Mouse (Mus musculus) testis, adult 2 months (tissue): ENCODE results near the gene Edil3. TPM values are rescaled to one million over a fixed set of nuclear protein-coding genes. Genes with fewer than 3 reads are reported as not detected.

ENCODE experiments used
- H3K27ac ChIP-seq: fragments of 200-500 bp; 2 replicates; pipeline ENCODE4 v1.5.1; 2012; ENCODE audit warnings: low read depth, low read length; ENCODE audit not compliant: control insufficient read depth, insufficient read depth
- H3K27me3 ChIP-seq: fragments of 200-500 bp; 2 replicates; pipeline ENCODE4 v1.6.1; 2012; ENCODE audit warnings: mild to moderate bottlenecking, low read length, moderate library complexity; ENCODE audit not compliant: control insufficient read depth, insufficient read depth
- H3K36me3 ChIP-seq: fragments of 200-500 bp; 2 replicates; pipeline ENCODE4 v1.6.1; 2012; ENCODE audit warnings: mild to moderate bottlenecking, low read length; ENCODE audit not compliant: control insufficient read depth, insufficient read depth
- H3K4me1 ChIP-seq: fragments of 200-500 bp; 2 replicates; pipeline ENCODE4 v1.6.1; 2012; ENCODE audit warnings: low read length; ENCODE audit not compliant: control insufficient read depth, insufficient read depth
- H3K4me3 ChIP-seq: fragments of 200-500 bp; 2 replicates; pipeline ENCODE4 v1.5.1; 2012; ENCODE audit warnings: low read depth, mild to moderate bottlenecking, low read length, moderate library complexity, mixed read lengths; ENCODE audit not compliant: control insufficient read depth
- CTCF ChIP-seq: fragments of 200-500 bp; IDR thresholded peaks from 2 replicates; pipeline ENCODE4 v1.5.1; 2012; ENCODE audit warnings: low read depth, mild to moderate bottlenecking, inconsistent platforms, low read length, moderate library complexity; ENCODE audit not compliant: control insufficient read depth, insufficient read depth, insufficient replicate concordance
- POLR2A ChIP-seq: fragments of 200-500 bp; IDR thresholded peaks from 2 replicates; pipeline ENCODE4 v1.6.1; 2012; ENCODE audit warnings: low read depth, mild to moderate bottlenecking, inconsistent platforms, low read length, moderate library complexity; ENCODE audit not compliant: control insufficient read depth
- polyA plus RNA-seq: library from polyadenylated mRNA; depleted of rRNA; stranded (reverse); fragments of >200 nt; gene quantifications from 2 replicates; pipeline ENCODE4 v1.2.3, GENCODE M21; 2012; rRNA removed

Gene Edil3
- 0.06 and 0.07 TPM in 2 replicates for polyA plus RNA-seq

GRCm38 (mm10) chr13:88821440-88822331, at the start of gene Edil3:
TSS of gene Edil3 (plus strand) at chr13:88821472.
- peaks cover 2% of the 10 kb centered on the region; the same call in 1 of the 2 replicates for H3K4me1 ChIP-seq
- no peak within 1 kb of the TSS for H3K27ac ChIP-seq
- no peaks in the 10 kb centered on the region for H3K27me3 ChIP-seq
- no peak for TF ChIP-seq CTCF
- TF ChIP-seq POLR2A, result no peak
- H3K36me3 ChIP-seq, result no peaks in the 10 kb centered on the region
- peak within 1 kb of the TSS; percentile 33 for H3K4me3 ChIP-seq

GRCm38 (mm10) chr13:88799186-88799585, 22.1 kb upstream of the Edil3 start:
- Histone ChIP-seq H3K4me3 (no peak overlapping the region), H3K4me1 (no peaks in the 10 kb centered on the region), H3K36me3 (no peaks in the 10 kb centered on the region), H3K27ac (no peak overlapping the region), H3K27me3 (no peaks in the 10 kb centered on the region)
- TF ChIP-seq POLR2A (no peak), CTCF (no peak)

GRCm38 (mm10) chr13:88801006-88801405, 20.3 kb upstream of the Edil3 start:
- TF ChIP-seq CTCF, result no peak
- no peak for TF ChIP-seq POLR2A
- no peaks in the 10 kb centered on the region for H3K4me1 ChIP-seq
- no peaks in the 10 kb centered on the region for H3K27me3 ChIP-seq
- no peaks in the 10 kb centered on the region for H3K36me3 ChIP-seq
- H3K27ac ChIP-seq, result no peak overlapping the region
- no peak overlapping the region for H3K4me3 ChIP-seq

GRCm38 (mm10) chr13:88805838-88806237, 15.4 kb upstream of the Edil3 start:
- Histone ChIP-seq H3K27ac (no peak overlapping the region), H3K4me1 (no peaks in the 10 kb centered on the region), H3K36me3 (no peaks in the 10 kb centered on the region), H3K27me3 (no peaks in the 10 kb centered on the region), H3K4me3 (no peak overlapping the region)
- TF ChIP-seq CTCF (no peak), POLR2A (no peak)

- no peak for TF ChIP-seq CTCF
- no peak for TF ChIP-seq POLR2A
- H3K36me3 ChIP-seq, result no peaks in the 10 kb centered on the region
- no peaks in the 10 kb centered on the region for H3K4me1 ChIP-seq
- no peak overlapping the region for H3K27ac ChIP-seq
- H3K27me3 ChIP-seq, result no peaks in the 10 kb centered on the region
- H3K4me3 ChIP-seq, result no peak overlapping the region
Measured at GRCm38 (mm10) chr13:88806269-88806668, 15.0 kb upstream of the Edil3 start.

- Histone ChIP-seq H3K4me3 (no peak overlapping the region), H3K36me3 (no peaks in the 10 kb centered on the region), H3K4me1 (no peaks in the 10 kb centered on the region), H3K27ac (no peak overlapping the region), H3K27me3 (no peaks in the 10 kb centered on the region)
- TF ChIP-seq CTCF, result no peak
- no peak for TF ChIP-seq POLR2A
Measured at GRCm38 (mm10) chr13:88810097-88810496, 11.2 kb upstream of the Edil3 start.

GRCm38 (mm10) chr13:88820686-88821308, 475 bp upstream of the Edil3 start:
- Histone ChIP-seq H3K27ac (no peak overlapping the region), H3K27me3 (no peaks in the 10 kb centered on the region), H3K4me1 (peaks cover 2% of the 10 kb centered on the region; the same call in 1 of the 2 replicates), H3K36me3 (no peaks in the 10 kb centered on the region), H3K4me3 (no peak overlapping the region)
- no peak for TF ChIP-seq POLR2A
- TF ChIP-seq CTCF, result no peak
